Mouse (Mus musculus) cerebellum, postnatal 25 days (tissue): ENCODE results near the gene Sowaha.
"Not testable (repeated sequence)": the region's sequence is repeated elsewhere in the genome, so short reads cannot be mapped to it uniquely, and the experiment has no call there.

ENCODE experiments used
- DNase-seq, 2 experiments: peaks; one replicate each; pipeline ENCODE4 v3.0.0; 2021; ENCODE audit warnings: mixed read lengths in 2 of 2

Sowaha gene

GRCm38 (mm10) chr11:53435504-53435903 lies 44.6 kb downstream of the Sowaha start:
- DNase-seq, result no peak

- no peak for DNase-seq
These were observed 47.0 kb downstream of the Sowaha start for GRCm38 (mm10) chr11:53433057-53433456.

- no peak for DNase-seq
These were observed 48.6 kb downstream of the Sowaha start for GRCm38 (mm10) chr11:53431347-53432056.

- DNase-seq, result peak; percentile 99 to 100
These were observed 49.3 kb downstream of the Sowaha start, which contains the start of the genes Uqcrq and Gdf9 for GRCm38 (mm10) chr11:53430670-53431346. Uqcrq (minus strand) TSS chr11:53430831. Gdf9 (plus strand) TSS chr11:53431023.

- DNase-seq, result no peak
These were observed 49.8 kb downstream of the Sowaha start for GRCm38 (mm10) chr11:53430300-53430669.

GRCm38 (mm10) chr11:53429182-53429581 lies 50.9 kb downstream of the Sowaha start:
- DNase-seq, result no peak

- DNase-seq, result no peak
These were observed 51.4 kb downstream of the Sowaha start for GRCm38 (mm10) chr11:53428716-53429057.

- DNase-seq, result no peak
These were observed 51.9 kb downstream of the Sowaha start for GRCm38 (mm10) chr11:53427993-53428715.

- DNase-seq, result not testable (repeated sequence)
These were observed 53.2 kb downstream of the Sowaha start for GRCm38 (mm10) chr11:53426914-53427313.
